Mouse (Mus musculus): ENCODE data around the gene Tspan9.

The Tspan9 gene

DNA sequence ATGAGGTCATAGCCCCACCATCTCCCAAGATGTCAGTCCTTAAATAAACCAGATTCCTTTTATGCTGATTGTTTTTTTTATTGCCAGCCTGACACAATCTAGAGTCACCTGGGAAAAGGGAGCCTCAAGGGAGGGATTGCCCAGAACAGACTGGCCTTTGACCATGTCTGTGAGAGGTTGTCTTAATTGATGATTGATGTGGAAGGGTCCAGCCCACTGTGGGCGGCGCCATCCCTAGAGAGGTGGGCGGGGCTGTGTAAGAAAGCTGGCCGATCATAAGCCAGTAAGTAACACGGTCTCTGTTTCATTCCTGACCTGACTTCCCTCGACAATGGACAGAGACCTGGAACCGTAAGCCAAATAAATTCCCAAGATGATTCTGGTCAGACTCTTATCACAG is 124.3 kb downstream of the Tspan9 start:
- no peak for DNase-seq (ENCODE audit: low spot score in 2 of 2)

DNA sequence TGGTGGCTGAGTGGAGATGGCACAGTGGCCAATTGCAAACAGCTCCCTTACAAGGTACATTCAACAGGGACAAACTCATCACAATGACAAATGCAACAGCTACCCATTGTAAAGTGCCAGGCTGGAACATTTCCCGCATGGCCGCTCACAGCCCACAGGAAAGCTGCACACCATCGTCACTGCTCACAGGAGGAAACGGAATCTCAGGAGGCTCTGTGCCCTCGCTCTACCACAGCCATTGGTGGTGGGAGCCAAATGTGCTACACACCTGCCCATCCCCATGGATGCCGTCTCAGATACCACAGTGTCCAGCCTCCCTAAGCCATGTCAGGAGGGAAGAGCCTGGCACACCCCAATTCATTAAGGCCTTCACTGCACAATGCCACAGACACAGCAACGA is 128.1 kb downstream of the Tspan9 start:
- DNase-seq (ENCODE audit: low spot score in 2 of 2) = no peak

DNA sequence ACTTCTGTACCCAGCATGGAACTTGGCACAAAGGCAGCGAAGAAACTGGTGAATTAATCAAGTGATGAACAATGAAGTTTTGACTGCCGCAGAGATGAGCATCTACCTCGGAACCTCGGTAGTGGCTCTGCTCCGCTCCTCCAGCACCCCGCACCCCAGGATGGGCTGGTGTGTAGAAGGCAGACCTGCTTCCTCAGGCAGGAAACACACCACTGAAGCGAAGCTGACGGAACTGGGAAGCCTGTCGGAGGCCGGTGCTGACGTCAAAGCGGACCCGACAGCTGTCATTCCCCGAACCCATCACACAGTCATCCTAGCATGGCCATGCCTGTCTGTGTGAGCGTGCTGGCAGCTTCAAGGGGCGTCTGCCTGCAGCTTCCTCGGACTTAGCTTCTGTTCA is 131.6 kb downstream of the Tspan9 start:
- no peak for DNase-seq (ENCODE audit: low spot score in 2 of 2)

DNA sequence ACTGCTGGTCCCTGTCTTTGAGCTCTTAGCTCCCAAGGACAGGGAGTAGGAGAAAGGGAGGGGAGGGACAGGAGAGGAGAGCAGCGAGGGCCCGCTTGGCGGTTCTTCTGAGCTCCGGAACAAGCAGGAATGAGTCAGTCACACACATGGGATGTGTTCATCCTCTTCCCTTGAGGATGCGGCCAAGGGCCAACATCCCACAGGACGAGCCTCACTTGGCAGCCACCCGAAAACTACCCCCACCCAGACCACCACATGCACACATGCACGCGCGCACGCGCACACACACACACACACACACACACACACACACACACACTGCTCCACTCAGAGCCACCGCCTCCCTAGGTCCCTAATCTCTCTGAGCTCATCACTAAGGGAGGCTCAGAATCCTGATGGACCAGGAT is 132.3 kb downstream of the Tspan9 start:
- DNase-seq (ENCODE audit: low spot score in 2 of 2) = no peak

DNA sequence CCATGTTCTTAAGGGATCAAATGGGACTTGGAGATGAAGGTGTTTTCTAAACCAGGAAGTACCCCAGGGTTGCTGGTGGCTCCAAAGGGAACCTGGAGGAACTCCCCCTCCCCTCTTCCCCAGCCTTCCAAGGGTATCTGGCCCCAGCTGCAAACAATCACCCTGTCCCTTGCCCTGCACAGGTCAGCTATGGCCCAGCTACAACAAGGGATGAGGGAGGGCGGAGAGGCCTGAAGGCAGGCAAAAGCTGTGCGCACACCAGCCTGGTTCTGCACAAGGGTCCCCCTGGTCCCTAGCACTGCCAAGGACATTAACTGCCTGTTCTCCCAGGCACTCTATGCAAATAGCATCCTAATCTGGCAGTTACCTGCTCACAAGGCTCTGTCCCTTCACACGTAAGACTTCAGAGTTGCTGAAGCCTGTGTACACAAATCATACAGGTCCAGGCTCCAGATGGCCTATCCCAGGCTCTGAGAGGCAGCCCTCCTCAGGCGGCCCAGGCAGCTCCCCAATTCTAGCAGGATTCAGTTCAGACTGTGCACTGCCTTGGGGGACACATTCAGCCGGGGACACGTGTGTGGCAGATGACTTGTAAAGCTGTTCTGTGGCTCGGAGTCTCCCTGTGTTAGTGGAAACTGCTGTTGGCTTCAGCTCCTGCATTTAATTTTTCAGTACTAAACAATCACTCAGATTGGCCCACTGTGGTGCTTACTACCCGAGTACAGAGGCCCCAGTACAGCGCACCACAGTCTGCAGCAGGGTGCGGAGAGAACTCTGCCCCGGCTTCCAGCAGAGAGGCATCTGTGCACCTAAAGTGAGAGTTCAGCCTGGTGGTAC is 133.0 kb downstream of the Tspan9 start:
- no peak for DNase-seq (ENCODE audit: low spot score in 2 of 2)

DNA sequence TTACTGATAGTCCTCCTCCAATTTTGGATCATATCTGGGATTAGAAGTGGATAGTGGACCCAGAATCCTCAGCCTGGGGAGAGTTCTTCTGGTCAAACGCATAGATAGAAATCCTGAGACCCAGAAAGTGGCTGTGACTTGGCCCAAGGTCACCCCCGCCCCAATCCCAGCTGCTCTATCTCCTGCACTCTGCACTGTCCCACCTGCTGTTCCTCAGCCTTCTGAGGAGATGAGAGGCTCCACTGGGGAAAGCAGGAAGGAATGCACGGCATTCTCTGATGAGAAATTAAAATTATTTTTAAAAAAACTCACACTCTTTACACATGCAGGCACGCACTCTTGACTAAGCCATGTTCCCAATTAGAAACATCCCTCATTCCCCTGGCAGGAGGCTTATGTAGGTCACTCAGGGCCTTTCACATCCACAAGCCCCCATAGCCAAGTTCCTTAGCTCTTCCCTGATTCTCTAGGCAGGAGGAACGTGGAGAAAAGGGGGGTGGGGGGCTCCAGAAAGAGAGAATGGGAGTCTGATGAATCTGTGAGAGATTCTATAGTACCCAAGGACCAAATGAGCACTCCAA is 135.3 kb downstream of the Tspan9 start:
- DNase-seq (ENCODE audit: low spot score in 2 of 2) = no peak

DNA sequence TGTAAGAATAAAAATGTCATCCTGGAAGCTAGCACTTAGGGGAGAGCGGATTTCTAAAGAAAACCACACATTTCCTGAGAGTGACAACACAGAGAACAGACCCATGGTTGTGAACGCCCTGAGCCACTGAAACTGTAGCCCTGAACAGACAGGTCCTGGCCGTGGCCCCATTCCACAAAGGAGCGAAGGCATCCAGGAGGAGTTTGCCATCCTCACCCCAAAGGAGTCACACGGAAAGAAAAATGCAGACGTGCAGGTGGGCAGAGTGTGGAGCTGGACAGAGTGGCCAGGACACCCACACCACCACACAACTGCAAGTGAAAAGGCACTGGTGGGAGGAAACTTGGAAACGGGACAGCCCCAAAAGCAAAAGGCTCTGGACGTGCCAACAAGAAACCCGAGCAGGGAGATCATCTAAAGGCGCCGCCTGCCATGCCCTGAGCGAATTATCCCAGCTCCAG is 136.1 kb downstream of the Tspan9 start:
- DNase-seq (ENCODE audit: low spot score in 2 of 2) = peak in 1 of 2 experiments; percentile 46

DNA sequence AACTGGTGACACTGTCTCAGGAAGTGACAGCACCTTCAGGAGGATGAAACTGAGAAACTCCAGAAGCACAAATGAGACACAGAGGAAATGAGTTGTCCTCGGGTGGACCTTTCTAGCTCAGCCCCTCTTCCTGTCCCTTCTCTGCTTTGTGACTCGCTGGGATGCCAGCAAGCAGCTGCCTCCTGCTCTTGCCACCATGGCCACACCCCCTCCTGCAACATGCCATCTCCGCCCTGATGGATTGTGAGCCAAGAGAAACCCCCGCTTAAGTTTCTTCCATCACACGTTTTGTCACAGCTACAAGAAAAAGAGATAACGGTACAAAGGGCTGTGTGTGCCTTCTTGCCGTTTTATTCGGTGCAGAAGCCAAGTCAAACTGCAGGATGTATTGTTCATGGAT is 137.2 kb downstream of the Tspan9 start:
- no peak for DNase-seq (ENCODE audit: low spot score in 2 of 2)

DNA sequence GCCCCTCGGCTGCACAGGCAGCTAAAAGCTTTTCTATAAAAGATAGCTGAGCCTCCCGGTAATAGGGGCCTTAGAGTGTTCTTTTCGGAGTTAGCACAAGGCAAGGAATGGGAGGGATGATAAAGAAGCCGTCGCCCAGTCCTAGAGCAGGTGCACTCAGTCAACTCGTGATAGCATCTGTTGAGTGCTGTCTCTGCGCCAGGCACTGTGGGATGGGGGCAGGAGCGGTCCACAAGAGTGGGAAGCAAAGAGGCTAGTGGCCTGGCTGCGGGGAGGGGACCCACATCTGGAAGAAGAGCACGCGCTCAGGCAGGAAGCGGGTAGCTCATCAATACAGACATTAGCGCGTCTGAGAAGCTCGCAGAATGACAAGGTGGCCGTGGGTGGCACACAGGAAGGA is 138.8 kb downstream of the Tspan9 start:
- DNase-seq (ENCODE audit: low spot score in 2 of 2) = no peak

DNA sequence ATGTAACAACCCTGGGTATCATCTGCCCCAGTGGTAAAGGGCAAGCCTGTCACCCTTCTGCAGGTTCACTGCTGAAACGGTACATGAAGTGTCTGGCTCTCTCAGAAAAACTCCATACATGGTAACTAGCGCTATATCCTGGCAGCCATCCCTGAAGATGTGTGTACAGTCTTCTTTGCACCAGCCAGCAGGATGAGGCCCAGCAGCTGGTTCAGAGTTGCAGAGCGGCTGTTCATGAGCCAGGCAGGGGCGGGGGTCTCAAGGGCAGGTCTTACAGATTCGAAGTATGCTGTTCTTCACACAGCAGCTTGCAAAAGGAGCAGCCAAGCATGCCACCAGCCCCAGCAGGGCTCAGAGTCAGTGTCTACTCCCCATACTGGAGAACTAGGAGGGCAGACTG is 139.9 kb downstream of the Tspan9 start:
- no peak for DNase-seq (ENCODE audit: low spot score in 2 of 2)

DNA sequence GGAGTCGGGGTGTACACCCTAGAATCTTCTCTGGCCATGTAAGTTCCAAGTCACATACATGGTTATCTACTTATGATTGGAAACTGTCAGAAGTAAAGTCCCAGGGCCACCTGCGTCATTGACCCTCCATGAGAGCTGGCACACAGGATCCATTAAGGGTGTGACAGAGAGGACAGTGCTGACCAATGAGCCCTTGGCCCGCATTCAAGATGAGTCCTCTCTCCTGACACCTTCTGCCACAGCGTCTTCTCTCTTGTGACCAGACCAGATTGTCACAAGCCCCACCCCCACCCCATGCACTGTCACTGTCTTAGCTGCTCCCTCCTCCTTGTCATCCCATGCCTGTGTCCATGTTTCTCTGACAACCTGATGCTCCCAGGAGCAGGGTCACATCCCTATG is 140.7 kb downstream of the Tspan9 start:
- no peak for DNase-seq (ENCODE audit: low spot score in 2 of 2)

DNA sequence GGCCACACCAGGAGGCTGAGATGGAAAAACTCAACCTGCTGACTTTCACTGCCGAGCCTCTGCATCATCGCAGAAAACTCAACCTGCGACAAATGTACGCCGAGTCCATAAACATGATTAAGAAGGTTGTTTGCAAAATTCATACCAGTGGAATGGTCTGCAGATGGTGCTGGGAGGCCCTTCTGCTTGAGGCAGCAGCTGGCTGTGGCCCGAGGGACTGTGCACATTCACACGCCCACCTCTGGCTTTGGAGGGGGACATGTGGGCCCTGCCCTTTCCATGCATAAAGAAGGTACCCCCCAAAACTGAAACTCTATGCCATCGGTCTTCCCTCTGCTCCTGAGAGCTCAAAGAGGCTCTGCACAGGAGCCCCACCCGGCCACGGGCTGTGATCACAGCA is 141.3 kb downstream of the Tspan9 start:
- no peak for DNase-seq (ENCODE audit: low spot score in 2 of 2)

DNA sequence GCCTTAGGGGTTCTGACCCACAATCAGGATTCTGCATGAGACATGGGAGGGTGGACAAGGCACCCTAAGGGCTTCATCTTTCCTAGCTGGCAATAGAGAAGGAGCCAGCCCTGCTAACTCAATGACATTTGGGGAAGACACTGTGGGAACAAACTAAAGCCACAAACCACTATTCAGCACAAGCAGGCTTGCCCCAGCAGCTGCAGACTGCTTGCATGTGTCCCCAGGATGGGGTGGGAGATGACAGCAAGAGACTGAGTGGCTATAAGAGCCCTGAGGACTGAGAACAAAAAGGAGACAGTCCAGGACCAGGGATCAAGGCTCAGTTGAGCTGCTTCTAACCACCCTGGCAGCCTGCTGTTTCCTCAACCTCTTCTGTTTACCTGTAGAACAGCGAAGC is 141.8 kb downstream of the Tspan9 start:
- DNase-seq (ENCODE audit: low spot score in 2 of 2) = no peak

DNA sequence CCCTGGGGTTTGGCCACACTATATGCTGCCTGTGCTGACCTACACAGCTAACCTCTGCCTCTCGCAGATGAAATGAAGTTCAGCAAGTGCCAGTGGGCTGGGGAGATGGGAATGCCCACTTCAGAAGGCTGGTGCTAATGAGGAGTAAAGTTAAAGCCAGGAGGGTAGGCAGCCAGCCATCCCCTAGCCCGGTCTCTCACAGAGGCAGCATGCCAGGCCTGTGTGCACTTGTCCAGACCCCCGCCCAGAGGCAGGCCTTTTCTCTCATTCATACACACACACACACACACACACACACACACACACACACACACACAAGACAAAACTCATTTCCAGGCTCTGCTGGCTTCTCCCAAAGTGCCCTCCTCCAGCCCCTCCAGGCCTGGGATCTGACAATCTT is 142.6 kb downstream of the Tspan9 start:
- DNase-seq (ENCODE audit: low spot score in 2 of 2) = peak in 1 of 2 experiments; percentile 58

DNA sequence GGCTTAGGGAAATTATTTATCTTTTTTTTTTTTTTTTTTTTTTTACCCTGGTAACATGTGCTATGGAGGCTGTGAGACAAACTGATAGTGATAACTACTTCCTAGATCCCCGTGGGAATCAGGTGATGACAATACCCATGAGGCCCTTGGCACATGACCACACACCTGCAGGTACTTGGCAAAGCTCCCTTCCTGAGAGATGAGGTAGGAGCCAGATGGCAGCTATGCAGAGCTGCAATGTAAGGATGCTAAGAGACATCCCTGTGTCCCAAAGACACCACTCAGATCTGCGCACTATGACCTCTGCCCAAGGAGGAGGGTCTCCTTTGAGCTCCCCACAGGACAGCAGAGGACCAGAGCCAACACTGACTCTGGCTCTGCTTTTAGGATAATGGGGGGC is 144.3 kb downstream of the Tspan9 start:
- DNase-seq (ENCODE audit: low spot score in 2 of 2) = no peak

DNA sequence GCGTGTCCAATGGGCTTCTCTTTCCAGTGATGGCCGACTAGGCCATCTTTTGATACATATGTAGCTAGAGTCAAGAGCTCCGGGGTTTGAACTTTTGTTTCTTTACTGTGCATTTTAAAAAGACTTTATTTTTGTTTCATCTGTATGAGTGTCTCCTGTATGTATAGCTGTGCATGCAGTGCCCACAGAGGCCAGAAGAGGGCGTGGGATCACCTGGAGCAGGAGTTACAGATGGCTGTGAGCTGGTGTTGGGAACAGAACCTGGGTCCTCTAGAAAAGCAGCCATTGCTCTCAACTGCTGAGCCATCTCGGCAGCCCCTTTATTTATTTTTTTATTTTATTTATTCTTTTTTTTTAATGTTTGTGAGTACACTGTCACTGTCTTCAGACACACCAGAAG is 146.5 kb downstream of the Tspan9 start:
- DNase-seq (ENCODE audit: low spot score in 2 of 2) = no peak

DNA sequence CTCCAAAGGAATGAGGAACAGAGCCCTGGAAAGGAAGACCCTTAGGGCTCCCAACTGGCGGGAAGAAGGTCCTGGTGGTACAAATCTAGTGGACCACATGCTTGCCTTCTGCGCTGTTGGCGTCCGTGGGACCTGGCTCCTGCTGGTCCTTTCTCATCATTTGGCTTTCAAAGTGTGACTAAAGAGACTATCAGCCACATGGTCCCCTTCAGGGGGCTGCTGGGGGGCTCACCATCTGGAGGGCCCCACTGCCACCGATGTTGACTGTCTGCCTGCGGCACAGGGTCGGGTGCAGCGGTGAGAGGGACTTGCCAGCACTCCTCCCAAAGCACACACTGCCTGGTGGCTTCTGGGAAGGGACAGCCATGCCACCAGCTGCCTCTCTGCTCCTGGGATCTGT is 150.4 kb downstream of the Tspan9 start:
- peak in 1 of 2 experiments; percentile 56 for DNase-seq (ENCODE audit: low spot score in 2 of 2)

DNA sequence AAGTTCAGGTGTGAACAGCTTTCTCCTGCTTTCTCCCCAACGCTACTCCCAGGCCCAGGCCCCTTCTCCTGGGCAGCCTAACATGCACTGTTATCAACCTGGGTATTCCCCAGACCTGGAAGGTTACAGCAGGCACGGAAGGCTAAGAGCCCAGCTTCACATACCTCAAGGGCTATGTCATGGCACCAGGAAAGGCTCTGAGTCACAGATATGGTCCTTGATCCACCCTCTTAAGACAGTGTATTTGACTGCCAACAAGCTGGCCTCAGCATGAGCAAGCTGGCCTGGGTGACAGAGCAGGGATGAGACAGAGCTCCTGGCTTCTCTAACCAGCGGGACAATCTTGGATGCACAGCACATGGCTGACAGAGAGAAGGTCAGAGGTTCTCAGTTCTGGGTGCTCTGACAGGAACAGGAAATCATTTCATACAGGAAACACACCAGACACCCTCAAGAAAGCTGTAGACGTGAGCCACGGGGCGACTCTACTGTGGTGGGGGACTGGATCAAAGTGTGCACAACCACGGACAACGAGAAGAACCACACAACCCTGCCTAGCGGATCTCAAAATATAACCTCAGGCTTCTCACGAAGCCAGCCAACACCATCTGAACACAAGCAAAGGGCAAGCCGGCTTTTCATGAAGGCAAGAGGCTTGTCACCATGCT is 151.8 kb downstream of the Tspan9 start:
- DNase-seq (ENCODE audit: low spot score in 2 of 2) = no peak

DNA sequence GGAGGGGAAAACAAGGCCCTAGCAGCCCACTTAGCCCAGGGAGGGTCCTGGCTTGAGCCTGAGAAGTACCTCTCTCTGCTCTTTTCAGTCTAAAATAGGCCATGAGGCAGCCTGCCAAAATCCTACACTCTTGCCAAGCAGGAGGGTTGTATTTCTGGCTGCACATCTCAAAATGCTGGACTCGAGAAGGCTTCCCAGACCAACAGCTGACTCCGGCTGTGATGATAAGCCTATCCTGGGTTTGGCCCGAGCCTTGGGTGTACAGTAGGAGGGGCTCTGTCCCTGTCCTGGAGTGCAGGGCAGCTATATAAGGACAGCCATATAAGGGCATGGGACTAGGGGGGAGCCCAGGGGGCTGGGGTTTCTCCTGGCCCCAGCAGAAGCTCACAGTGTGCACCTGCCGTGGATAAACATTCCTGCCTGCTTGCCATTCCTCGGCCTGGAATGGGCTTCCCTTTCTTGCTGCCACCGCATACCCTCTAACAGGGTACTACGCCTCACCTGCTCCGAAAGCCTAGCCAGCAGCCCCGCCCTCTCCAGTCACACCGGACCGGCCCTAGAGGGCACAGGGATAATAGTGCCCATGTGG is 153.7 kb downstream of the Tspan9 start:
- peak; percentile 60 to 83 for DNase-seq (ENCODE audit: low spot score in 2 of 2)

DNA sequence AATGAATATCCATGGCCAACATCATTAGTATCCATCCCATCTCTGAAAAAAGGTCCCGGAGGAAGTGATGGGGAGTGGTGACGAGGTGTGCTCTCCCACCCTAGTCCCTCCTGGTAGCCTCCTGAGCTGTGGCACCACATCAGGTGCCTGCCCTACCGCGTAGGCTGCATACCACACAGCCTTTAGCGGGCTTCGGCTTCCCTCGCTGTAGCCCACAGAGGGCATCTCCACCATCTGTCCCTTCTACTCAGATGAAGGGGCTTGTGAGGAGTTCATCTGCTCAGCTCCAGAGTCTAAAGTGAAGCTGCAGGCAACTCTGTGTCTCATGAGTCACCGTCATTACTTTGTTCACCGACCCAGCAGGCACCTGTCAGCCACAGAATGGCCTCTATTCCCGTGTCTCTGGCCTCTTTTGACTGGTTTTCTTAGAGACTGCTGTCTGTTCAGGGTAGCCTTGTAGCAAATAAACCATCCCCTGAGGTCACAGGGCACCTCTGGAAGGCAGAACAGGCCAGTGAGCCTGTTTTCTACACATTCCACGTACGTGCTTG is 154.4 kb downstream of the Tspan9 start:
- no peak for DNase-seq (ENCODE audit: low spot score in 2 of 2)

DNA sequence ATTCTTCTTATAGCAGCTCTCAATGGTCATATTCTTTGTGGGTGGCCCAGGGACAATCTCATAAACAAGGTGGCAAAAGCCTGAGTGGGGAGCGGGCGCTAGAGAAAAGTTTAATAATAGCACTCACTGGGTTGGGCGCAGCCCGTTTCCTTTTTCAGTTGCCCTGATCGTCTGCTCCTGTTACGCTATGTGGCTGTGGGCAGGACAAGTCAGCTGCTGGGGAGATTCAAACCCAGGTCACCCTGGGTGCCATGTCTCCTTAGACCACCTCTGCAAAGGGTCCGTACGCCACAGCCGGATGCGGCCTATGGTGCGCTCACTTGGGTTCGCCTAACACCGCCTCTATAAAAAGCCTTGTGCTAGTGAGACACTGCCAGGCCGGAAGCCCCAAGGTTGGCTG is 156.0 kb downstream of the Tspan9 start:
- DNase-seq (ENCODE audit: low spot score in 2 of 2) = no peak

DNA sequence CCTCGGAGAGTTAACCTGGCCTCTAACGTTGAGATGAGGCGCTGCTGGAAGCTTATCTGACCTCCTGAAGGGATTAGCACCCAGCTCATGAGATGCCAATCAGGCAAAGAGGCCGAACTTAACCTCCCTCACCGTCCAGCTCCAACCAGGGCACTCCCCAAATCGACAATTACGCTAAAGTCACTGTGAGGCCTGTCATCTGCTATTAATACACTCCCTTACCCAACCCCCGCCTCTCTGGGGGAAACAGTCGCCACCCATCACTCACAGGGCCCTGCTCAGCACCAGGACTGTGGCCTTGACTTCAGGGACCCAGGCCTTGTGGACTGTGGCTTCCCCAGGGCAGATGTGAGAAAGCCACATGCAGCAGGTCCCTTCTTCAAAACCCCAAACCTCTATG is 157.0 kb downstream of the Tspan9 start:
- DNase-seq (ENCODE audit: low spot score in 2 of 2) = no peak
